Mouse (Mus musculus) small intestine, adult 2 months (tissue): ENCODE measurements around the gene Klf12. TPM values are rescaled to one million over a fixed set of nuclear protein-coding genes. Genes with fewer than 3 reads are reported as not detected.
"Not testable (repeated sequence)": the region's sequence is repeated elsewhere in the genome, so short reads cannot be mapped to it uniquely, and the experiment has no call there.

ENCODE experiments used
- H3K27ac ChIP-seq: fragments of 200-500 bp; 2 replicates; pipeline ENCODE4 v1.5.1; 2012; ENCODE audit warnings: low read depth, low read length, control low read depth, inconsistent platforms; ENCODE audit not compliant: insufficient read depth
- H3K27me3 ChIP-seq: fragments of 200-500 bp; 2 replicates; pipeline ENCODE4 v1.6.1; 2012; ENCODE audit warnings: mild to moderate bottlenecking, moderate library complexity, low read length, inconsistent platforms; ENCODE audit not compliant: control insufficient read depth, insufficient read depth
- H3K36me3 ChIP-seq: fragments of 200-500 bp; 2 replicates; pipeline ENCODE4 v1.6.1; 2012; ENCODE audit warnings: mild to moderate bottlenecking, low read length, control low read depth, inconsistent platforms; ENCODE audit not compliant: control insufficient read depth, insufficient read depth
- H3K4me1 ChIP-seq: fragments of 200-500 bp; 2 replicates; pipeline ENCODE4 v1.6.1; 2012; ENCODE audit warnings: low read length, inconsistent platforms, mixed read lengths; ENCODE audit not compliant: control insufficient read depth, insufficient read depth, insufficient read length
- H3K4me3 ChIP-seq: fragments of 200-500 bp; 2 replicates; pipeline ENCODE4 v1.5.1; 2012; ENCODE audit warnings: low read depth, mild to moderate bottlenecking, control low read depth, inconsistent platforms, low read length, moderate library complexity
- CTCF ChIP-seq: fragments of 200-500 bp; IDR thresholded peaks from 2 replicates; pipeline ENCODE4 v1.5.1; 2012; ENCODE audit warnings: low read depth, mild to moderate bottlenecking, control low read depth, inconsistent platforms, low read length, moderate library complexity, mixed read lengths; ENCODE audit not compliant: insufficient replicate concordance, insufficient read length; ENCODE audit errors: extremely low read depth
- POLR2A ChIP-seq: fragments of 200-500 bp; IDR thresholded peaks from 2 replicates; pipeline ENCODE4 v1.6.1; 2012; ENCODE audit warnings: low read depth, mild to moderate bottlenecking, control low read depth, inconsistent platforms, low read length, moderate library complexity
- WGBS: fragments of 180-500 bp; shearing (Covaris S2); methylation state at CpG from one replicate; pipeline ENCODE4 v1.1.7; 2018; 5-methylcytosine and 5-hydroxymethylcytosine counted together
- polyA plus RNA-seq: library from polyadenylated mRNA; depleted of rRNA; stranded (reverse); fragments of >200 nt; gene quantifications from 2 replicates; pipeline ENCODE4 v1.2.3, GENCODE M21; 2012

Gene Klf12
- polyA plus RNA-seq, 1 experiment, result 1.1 TPM

DNA sequence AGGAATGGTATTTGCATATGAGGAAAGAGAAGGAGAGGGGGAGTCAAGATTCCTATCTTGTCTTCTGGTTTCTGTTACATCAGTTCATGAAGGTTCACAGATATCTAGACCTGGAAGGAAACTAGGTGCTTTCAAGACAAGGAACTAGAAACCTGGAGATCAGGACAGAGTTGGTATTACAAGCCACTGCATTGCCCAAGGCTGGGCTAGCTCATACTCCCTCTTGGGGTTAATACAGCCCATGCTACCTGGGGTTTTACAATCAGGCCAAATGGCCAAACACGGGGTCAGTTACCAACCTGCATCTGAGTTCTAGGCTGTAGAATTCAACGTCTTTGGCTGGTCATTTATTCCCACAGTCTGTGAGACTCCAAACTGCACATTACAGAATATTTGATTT is 398.9 kb downstream of the Klf12 start:
- no peaks in the 10 kb centered on the region for H3K4me1 ChIP-seq
- H3K27ac ChIP-seq, result no peak overlapping the region
- TF ChIP-seq CTCF (no peak), POLR2A (no peak)
- 64% methylated on average over 2 of the region's 2 CpGs for WGBS
- H3K4me3 ChIP-seq, result no peak overlapping the region
- H3K36me3 ChIP-seq, result no peaks in the 10 kb centered on the region
- no peaks in the 10 kb centered on the region for H3K27me3 ChIP-seq

DNA sequence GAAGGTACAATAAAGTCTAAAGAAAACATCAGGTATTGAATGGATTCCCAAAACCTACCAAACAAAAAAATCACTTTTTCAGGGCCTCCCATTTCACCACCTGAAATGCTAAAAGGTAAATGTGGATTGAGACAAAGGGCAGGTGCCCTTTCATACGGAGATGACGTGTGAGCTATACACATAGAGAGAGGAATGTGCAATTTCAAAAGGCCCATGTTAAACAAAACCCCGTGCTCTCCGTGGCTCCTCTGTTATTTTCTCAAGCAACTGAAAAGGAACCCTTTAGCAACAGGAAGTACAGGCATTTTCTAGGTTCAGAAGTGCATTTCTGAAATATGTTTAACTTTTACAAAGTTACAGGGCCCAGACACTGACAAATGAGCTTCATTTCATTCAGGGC is 399.4 kb downstream of the Klf12 start:
- Histone ChIP-seq H3K4me3 (no peak overlapping the region), H3K27ac (no peak overlapping the region), H3K27me3 (no peaks in the 10 kb centered on the region), H3K36me3 (no peaks in the 10 kb centered on the region), H3K4me1 (no peaks in the 10 kb centered on the region)
- TF ChIP-seq CTCF, result no peak
- TF ChIP-seq POLR2A, result no peak
- WGBS, result 64% methylated on average over 4 of the region's 4 CpGs

DNA sequence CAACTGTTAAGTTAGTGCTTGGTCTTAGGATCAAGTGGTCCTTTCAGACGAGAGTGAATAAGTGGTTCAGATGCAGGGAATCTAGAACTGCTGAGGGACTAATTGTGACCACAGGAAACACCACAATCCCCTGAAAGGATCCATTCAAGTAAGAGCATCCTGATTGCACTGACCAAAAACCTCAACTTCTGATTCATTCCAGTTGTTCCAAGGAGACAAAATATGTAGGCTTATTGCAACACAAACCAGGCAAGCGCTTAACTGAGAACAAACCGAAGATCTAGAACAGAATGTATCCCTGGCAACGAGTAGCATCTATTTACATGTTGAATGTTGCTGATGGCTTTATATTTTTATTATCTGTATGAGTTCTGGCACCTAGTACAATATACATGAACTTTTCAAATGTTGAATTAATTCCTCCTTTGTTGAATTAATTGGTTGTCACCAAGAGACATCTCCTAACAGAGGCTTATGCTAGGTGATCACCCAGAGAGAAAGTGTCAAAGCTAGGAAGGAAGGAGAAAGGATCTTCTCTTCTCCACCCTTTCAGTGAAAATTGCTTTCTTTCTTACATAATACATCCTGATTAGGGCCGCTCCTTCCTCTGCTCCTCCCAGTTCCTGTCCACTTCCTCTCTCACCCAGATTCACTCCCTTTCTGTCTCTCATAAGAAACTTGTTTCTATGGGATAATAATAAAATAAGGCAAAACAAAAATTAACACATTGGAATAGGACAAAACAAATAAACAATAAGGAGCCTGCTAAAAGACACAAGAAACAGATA is 407.5 kb downstream of the Klf12 start:
- Histone ChIP-seq H3K27me3 (no peaks in the 10 kb centered on the region), H3K4me1 (no peaks in the 10 kb centered on the region), H3K36me3 (no peaks in the 10 kb centered on the region), H3K4me3 (no peak overlapping the region), H3K27ac (no peak overlapping the region)
- TF ChIP-seq POLR2A (no peak), CTCF (no peak)
- WGBS, result 79% methylated on average over 5 of the region's 5 CpGs

DNA sequence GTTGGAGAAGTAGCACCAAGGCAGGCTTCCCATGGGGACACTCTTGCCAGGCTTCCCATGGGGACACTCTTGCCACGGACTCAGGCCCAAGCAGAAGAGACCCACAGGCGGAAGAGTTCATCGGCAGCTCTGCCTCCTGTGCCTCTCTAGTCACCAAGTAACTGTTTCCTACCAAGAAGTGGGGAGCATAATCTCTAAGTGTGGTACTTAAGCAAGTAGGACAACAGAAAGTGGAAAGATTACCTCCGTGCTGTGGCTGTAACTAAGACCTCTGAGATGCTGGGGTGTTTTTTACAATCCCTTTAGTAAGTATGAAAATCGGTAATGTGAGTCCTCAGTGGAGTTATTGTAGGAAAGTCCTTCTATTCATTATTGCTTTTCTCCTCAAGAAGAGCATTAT is 410.8 kb downstream of the Klf12 start:
- Histone ChIP-seq H3K4me1 (no peaks in the 10 kb centered on the region), H3K27ac (no peak overlapping the region), H3K4me3 (no peak overlapping the region), H3K27me3 (no peaks in the 10 kb centered on the region), H3K36me3 (no peaks in the 10 kb centered on the region)
- TF ChIP-seq CTCF (no peak), POLR2A (no peak)
- WGBS, result 89% methylated on average over 5 of the region's 5 CpGs

DNA sequence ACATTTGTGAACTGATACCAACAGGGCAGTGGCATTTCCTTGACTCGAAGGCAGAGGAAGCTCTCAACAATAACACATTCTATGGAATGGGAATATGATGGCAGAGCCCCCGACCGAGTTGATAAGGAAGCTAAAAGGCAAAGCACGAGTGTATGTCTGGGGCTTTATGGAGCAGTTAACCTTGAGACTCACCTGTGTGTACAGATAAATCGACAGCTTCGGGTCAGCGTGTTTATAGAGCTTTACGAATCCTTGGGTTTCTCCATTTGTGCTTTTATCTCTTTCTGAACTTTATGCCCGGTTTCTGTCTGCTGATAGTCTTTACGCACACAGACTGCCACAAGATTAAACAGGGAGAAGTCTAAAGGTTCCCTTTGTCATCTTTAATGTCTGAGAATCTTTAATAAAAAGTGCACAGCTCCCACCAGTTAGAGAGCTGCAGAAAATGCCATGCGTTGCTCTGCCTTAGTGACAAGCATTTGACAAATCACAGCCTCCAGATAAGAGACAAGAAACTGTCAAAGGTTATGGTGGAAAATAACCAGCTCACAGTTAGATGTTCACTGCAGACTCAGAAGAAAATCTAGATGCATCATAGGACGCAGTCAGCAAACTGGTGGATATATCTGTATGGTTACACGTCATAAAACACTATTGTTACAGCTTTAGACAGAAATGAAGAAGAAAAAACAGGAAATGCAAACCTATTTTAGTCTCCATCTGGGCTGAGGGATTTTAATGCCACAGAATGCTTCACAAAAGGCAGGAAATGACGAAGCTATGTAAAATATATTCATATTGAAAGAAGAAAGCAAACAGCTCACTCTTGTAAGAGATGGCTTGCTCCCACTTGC is 428.1 kb downstream of the Klf12 start:
- H3K36me3 ChIP-seq, result no peaks in the 10 kb centered on the region
- WGBS, result 17% methylated on average over 14 of the region's 14 CpGs
- no peak for TF ChIP-seq CTCF
- no peak for TF ChIP-seq POLR2A
- no peak overlapping the region for H3K4me3 ChIP-seq
- H3K4me1 ChIP-seq, result peaks cover 14% of the 10 kb centered on the region; the same call in 1 of the 2 replicates
- H3K27ac ChIP-seq, result peak overlapping the region; percentile 75
- H3K27me3 ChIP-seq, result no peaks in the 10 kb centered on the region

DNA sequence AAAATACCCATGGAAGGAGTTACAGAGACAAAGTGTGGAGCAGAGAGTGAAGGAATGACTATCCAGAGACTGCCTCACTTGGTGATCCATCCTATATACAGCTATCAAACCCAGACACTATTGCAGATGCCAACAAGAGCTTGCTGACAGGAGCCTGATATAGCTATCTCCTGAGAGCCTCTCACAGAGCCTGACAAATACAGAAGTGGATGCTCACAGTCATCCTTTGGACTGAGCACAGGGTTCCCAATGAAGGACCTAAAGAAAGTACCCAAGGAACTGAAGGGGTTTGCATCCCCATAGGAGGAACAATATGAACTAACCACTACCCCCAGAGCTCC is 430.0 kb downstream of the Klf12 start:
- Histone ChIP-seq H3K27ac (peak overlapping the region; percentile 73), H3K4me1 (peaks cover 17% of the 10 kb centered on the region; the same call in 1 of the 2 replicates)
- H3K27me3 ChIP-seq, H3K4me3 ChIP-seq, H3K36me3 ChIP-seq: not testable (repeated sequence)

DNA sequence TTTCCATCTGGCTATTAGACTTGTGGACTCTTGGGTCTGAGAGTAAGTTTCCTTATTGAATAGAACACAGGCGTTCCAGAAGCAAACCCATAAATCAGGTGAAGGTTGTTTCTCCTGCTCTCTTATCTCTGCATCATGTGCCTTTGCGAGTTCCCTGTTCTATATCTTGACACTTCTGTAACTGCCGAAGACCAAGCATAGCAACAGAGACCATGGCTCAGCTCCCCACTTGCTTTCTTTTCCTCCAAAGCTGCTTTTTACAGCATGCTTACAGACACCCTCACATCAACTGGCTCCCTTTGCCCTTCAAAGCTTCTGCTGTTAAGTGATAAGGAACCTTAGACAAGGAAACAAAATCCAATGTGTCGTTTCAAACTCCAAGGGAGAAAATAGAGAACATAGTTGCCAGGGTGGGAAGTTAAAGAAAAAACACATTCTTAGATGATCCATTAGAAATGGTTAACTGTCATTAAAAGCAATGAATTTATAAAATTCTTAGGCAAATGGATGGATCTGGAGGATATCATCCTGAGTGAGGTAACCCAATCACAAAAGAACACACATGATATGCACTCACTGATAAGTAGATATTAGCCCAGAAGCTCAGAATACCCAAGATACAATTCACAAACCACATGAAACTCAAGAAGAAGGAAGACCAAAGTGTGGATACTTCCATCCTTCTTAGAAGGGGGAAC is 430.6 kb downstream of the Klf12 start:
- Histone ChIP-seq H3K27ac (peak overlapping the region; percentile 78), H3K4me1 (peaks cover 17% of the 10 kb centered on the region; the same call in 1 of the 2 replicates)
- not testable (repeated sequence) for H3K27me3 ChIP-seq, H3K4me3 ChIP-seq, H3K36me3 ChIP-seq
- 12% methylated on average over 4 of the region's 4 CpGs for WGBS
